Mouse (Mus musculus) ES-E14 (cell line): Measurements from ENCODE around the gene Mdm1. TPM values are rescaled to one million over a fixed set of nuclear protein-coding genes. Genes with fewer than 3 reads are reported as not detected.

Experiments
- DNase-seq: peaks from one replicate; pipeline ENCODE4 v3.0.0-alpha.2; 2013; ENCODE audit warnings: low read depth, low spot score
- H3K27ac ChIP-seq: 2 replicates; pipeline ENCODE4 v1.5.1; 2012; ENCODE audit warnings: low read depth, mild to moderate bottlenecking, low read length, moderate library complexity, mixed read lengths; ENCODE audit not compliant: poor library complexity, insufficient read depth, severe bottlenecking
- H3K36me3 ChIP-seq: 2 replicates; pipeline ENCODE4 v1.6.1; 2012; ENCODE audit warnings: mild to moderate bottlenecking, low read length, moderate library complexity, mixed read lengths; ENCODE audit not compliant: control insufficient read depth, poor library complexity, insufficient read depth, severe bottlenecking
- H3K4me1 ChIP-seq, 2 experiments: fragments of 150-350 bp in 1 of 2; sonication (generic) in 1 of 2; 2 replicates each; pipeline ENCODE4 v1.6.1; 2012; ENCODE audit warnings: low read length in 2 of 2, mild to moderate bottlenecking in 1 of 2, mixed read lengths in 1 of 2; ENCODE audit not compliant: control insufficient read depth in 2 of 2, insufficient read depth in 2 of 2, poor library complexity in 1 of 2
- H3K4me3 ChIP-seq, 2 experiments: fragments of 150-350 bp in 1 of 2; sonication (generic) in 1 of 2; 2 replicates each; pipeline ENCODE4 v1.5.1; 2012; ENCODE audit warnings: low read length in 2 of 2, low read depth in 1 of 2, mild to moderate bottlenecking in 1 of 2, mixed read lengths in 1 of 2; ENCODE audit not compliant: insufficient read depth in 1 of 2, poor library complexity in 1 of 2, severe bottlenecking in 1 of 2
- H3K9ac ChIP-seq: 2 replicates; pipeline ENCODE4 v1.6.1; 2012; ENCODE audit warnings: low read depth, mild to moderate bottlenecking, low read length, mixed read lengths; ENCODE audit not compliant: poor library complexity, insufficient read depth, severe bottlenecking
- H3K9me3 ChIP-seq: fragments of 150-350 bp; sonication (generic); 2 replicates; pipeline ENCODE4 v1.6.1; 2012; ENCODE audit warnings: low read depth, mild to moderate bottlenecking, low read length; ENCODE audit not compliant: control insufficient read depth, insufficient read depth
- CHD2 ChIP-seq: IDR thresholded peaks from 2 replicates; pipeline ENCODE4 v1.6.1; 2014; ENCODE audit warnings: mild to moderate bottlenecking, low read depth, low read length, inconsistent platforms
- HCFC1 ChIP-seq: IDR thresholded peaks from 2 replicates; pipeline ENCODE4 v1.6.1; 2012; ENCODE audit warnings: low read length, inconsistent platforms, borderline replicate concordance; ENCODE audit not compliant: insufficient read depth
- MAFK ChIP-seq: IDR thresholded peaks from 2 replicates; pipeline ENCODE4 v1.6.1; 2014; ENCODE audit warnings: mild to moderate bottlenecking, low read depth, low read length, inconsistent platforms; ENCODE audit not compliant: insufficient read depth
- ZC3H11A ChIP-seq: IDR thresholded peaks from 2 replicates; pipeline ENCODE4 v1.6.1; 2012; ENCODE audit warnings: low read depth, mild to moderate bottlenecking, inconsistent platforms, low read length, borderline replicate concordance
- ZNF384 ChIP-seq: IDR thresholded peaks from 2 replicates; pipeline ENCODE4 v1.6.1; 2012; ENCODE audit warnings: low read depth, low read length, inconsistent platforms
- in situ Hi-C, 2 experiments: fragments of 600-800 bp; cut with MboI; formaldehyde crosslinking; loops; one replicate each; pipeline ENCODE4 v1.15.1; 2025; ENCODE audit warnings: low sequenced_read_pairs in 2 of 2, inconsistent platforms in 1 of 2; ENCODE audit not compliant: unreplicated experiment in 2 of 2
- total RNA-seq: library from RNA; depleted of rRNA; stranded (reverse); fragments of 300-350 nt; gene quantifications from 2 replicates; pipeline ENCODE4 v1.2.3, GENCODE M21; 2012

Mdm1 gene
- total RNA-seq, 1 experiment: 15.5 TPM

GRCm38 (mm10) chr10:118112294-118112893, 29.2 kb upstream of the Mdm1 start:
- Histone ChIP-seq H3K9me3 (no peaks in the 10 kb centered on the region), H3K36me3 (no peaks in the 10 kb centered on the region), H3K4me3 (no peak overlapping the region), H3K27ac (no peak overlapping the region), H3K4me1 (peaks cover 2 to 4% of the 10 kb centered on the region in 2 experiments; a peak in 2 of 4 replicates), H3K9ac (no peak overlapping the region)
- in situ Hi-C loops: no loop called here
- DNase-seq: no peak
- TF ChIP-seq ZNF384 (no peak), ZC3H11A (no peak), HCFC1 (no peak), MAFK (no peak)

DNA sequence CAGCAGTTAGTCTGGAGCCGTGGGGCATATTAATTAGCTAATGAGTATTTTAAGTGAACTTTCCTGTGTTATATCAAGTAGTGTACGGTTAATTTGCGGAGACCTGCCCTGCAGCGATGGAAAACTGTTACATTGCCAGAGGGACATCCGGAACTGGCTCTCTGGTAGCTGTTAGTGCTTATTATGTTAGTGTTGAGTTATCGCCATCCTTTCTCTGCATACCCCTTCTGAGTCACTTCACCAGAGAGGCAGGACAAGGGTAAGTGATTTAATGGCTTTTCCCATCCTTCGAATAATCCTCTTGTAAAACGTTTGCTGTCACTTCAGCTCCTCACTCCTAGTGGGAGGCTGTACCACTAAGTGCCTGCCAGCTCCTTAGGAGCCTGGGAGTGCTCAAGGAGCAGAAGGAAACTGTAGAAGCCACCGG, 28.3 kb upstream of the Mdm1 start:
- Histone ChIP-seq H3K9me3 (no peaks in the 10 kb centered on the region), H3K27ac (no peak overlapping the region), H3K9ac (no peak overlapping the region), H3K36me3 (no peaks in the 10 kb centered on the region), H3K4me3 (no peak overlapping the region), H3K4me1 (peaks cover 2 to 4% of the 10 kb centered on the region in 2 experiments; a peak in 2 of 4 replicates)
- DNase-seq: no peak
- in situ Hi-C loops: no loop called here
- TF ChIP-seq ZNF384 (no peak), MAFK (no peak), HCFC1 (no peak), CHD2 (no peak), ZC3H11A (no peak)

- Histone ChIP-seq H3K4me3 (no peak overlapping the region), H3K36me3 (no peaks in the 10 kb centered on the region), H3K4me1 (peaks cover 2 to 4% of the 10 kb centered on the region in 2 experiments; a peak in 2 of 4 replicates), H3K9ac (no peak overlapping the region), H3K9me3 (no peaks in the 10 kb centered on the region), H3K27ac (no peak overlapping the region)
- in situ Hi-C loops: no loop called here
- TF ChIP-seq ZC3H11A: no peak
- TF ChIP-seq ZNF384: no peak
- TF ChIP-seq HCFC1: no peak
- no peak for TF ChIP-seq MAFK
- TF ChIP-seq CHD2: no peak
- no peak for DNase-seq
These were observed 27.3 kb upstream of the Mdm1 start for GRCm38 (mm10) chr10:118114271-118114670.

GRCm38 (mm10) chr10:118116456-118116855, 25.2 kb upstream of the Mdm1 start:
- Histone ChIP-seq H3K9ac (no peak overlapping the region), H3K9me3 (no peaks in the 10 kb centered on the region), H3K36me3 (no peaks in the 10 kb centered on the region), H3K4me3 (no peak overlapping the region), H3K27ac (no peak overlapping the region), H3K4me1 (peaks cover 0 to 2% of the 10 kb centered on the region in 2 experiments; a peak in 1 of 4 replicates)
- TF ChIP-seq ZNF384 (no peak), MAFK (no peak), ZC3H11A (no peak), CHD2 (no peak), HCFC1 (no peak)
- no peak for DNase-seq
- in situ Hi-C loops: no loop called here
